Mouse (Mus musculus): ENCODE data around the gene Gm9821.
A peak's percentile ranks its signal among the peaks of the same experiment; 100 is the strongest.

Gene Gm9821

GRCm38 (mm10) chr2:91926949-91927348 lies 18.6 kb upstream of the Gm9821 start, which contains the start of gene Chrm4:
Gene Chrm4, plus strand, starts transcription at chr2:91927249.
- DNase-seq (ENCODE audit: low read depth, low spot score), result no peak

- peak; percentile 85 for DNase-seq (ENCODE audit: low read depth, low spot score)
Measured at GRCm38 (mm10) chr2:91927826-91928533, 17.5 kb upstream of the Gm9821 start.

GRCm38 (mm10) chr2:91928534-91929350 lies 16.8 kb upstream of the Gm9821 start:
- no peak for DNase-seq (ENCODE audit: low read depth, low spot score)

- no peak for DNase-seq (ENCODE audit: low read depth, low spot score)
Measured at GRCm38 (mm10) chr2:91929455-91929854, 16.0 kb upstream of the Gm9821 start.

- DNase-seq (ENCODE audit: low read depth, low spot score), result peak; percentile 87
Measured at GRCm38 (mm10) chr2:91929936-91930335, 15.6 kb upstream of the Gm9821 start.

GRCm38 (mm10) chr2:91930761-91931291 lies 14.7 kb upstream of the Gm9821 start:
- DNase-seq (ENCODE audit: low read depth, low spot score), result no peak

- DNase-seq (ENCODE audit: low read depth, low spot score), result peak; percentile 93
Measured at GRCm38 (mm10) chr2:91931328-91932159, 14.0 kb upstream of the Gm9821 start.

GRCm38 (mm10) chr2:91932160-91932711 lies 13.3 kb upstream of the Gm9821 start, which contains the start of gene Mdk:
Gene Mdk, minus strand, starts transcription at chr2:91932297.
- peak; percentile 95 for DNase-seq (ENCODE audit: low read depth, low spot score)

- no peak for DNase-seq (ENCODE audit: low read depth, low spot score)
Measured at GRCm38 (mm10) chr2:91932737-91933350, 12.7 kb upstream of the Gm9821 start.

- DNase-seq (ENCODE audit: low read depth, low spot score), result peak; percentile 68
Measured at GRCm38 (mm10) chr2:91933471-91933870, 12.0 kb upstream of the Gm9821 start.

GRCm38 (mm10) chr2:91934016-91934415 lies 11.5 kb upstream of the Gm9821 start:
- DNase-seq (ENCODE audit: low read depth, low spot score), result no peak

- no peak for DNase-seq (ENCODE audit: low read depth, low spot score)
Measured at GRCm38 (mm10) chr2:91934826-91935525, 10.5 kb upstream of the Gm9821 start.

- DNase-seq (ENCODE audit: low read depth, low spot score), result no peak
Measured at GRCm38 (mm10) chr2:91936154-91936553, 9.3 kb upstream of the Gm9821 start.

GRCm38 (mm10) chr2:91939303-91939935 lies 6.1 kb upstream of the Gm9821 start:
- DNase-seq (ENCODE audit: low read depth, low spot score), result no peak

GRCm38 (mm10) chr2:91942356-91942755 lies 3.1 kb upstream of the Gm9821 start:
- DNase-seq (ENCODE audit: low read depth, low spot score), result no peak

GRCm38 (mm10) chr2:91944170-91944950 lies 1.1 kb upstream of the Gm9821 start:
- DNase-seq (ENCODE audit: low read depth, low spot score), result peak; percentile 81

GRCm38 (mm10) chr2:91946836-91947235 lies 1.3 kb downstream of the Gm9821 start:
- no peak for DNase-seq (ENCODE audit: low read depth, low spot score)

- no peak for DNase-seq (ENCODE audit: low read depth, low spot score)
Measured at GRCm38 (mm10) chr2:91947397-91948150, 2.1 kb downstream of the Gm9821 start.
